Mouse (Mus musculus) midbrain, embryonic 14.5 days (tissue): Measurements from ENCODE around the gene S100a6. TPM values are rescaled to one million over a fixed set of nuclear protein-coding genes. Genes with fewer than 3 reads are reported as not detected.

ENCODE experiments used
- ATAC-seq: fragments of 200-750 bp; cut with Nextera tagmentation; 2 replicates; pipeline ENCODE4 v1.8.0; 2017; ENCODE audit warnings: moderate number of reproducible peaks, moderate library complexity; ENCODE audit not compliant: low FRiP score, low TSS enrichment
- DNase-seq: peaks from one replicate; pipeline ENCODE4 v3.0.0-alpha.2; 2015
- H3K27ac ChIP-seq: fragments of 300-500 bp; sonication (generic); replicated peaks from 2 replicates; pipeline ENCODE4 v1.5.1; 2014; ENCODE audit warnings: mild to moderate bottlenecking, low read depth, low read length, moderate library complexity
- H3K27me3 ChIP-seq: fragments of 300-500 bp; sonication (generic); 2 replicates; pipeline ENCODE4 v1.6.1; 2014; ENCODE audit warnings: low read length, control low read depth, mixed read lengths; ENCODE audit not compliant: control insufficient read depth, insufficient read depth
- H3K36me3 ChIP-seq: fragments of 300-500 bp; sonication (generic); 2 replicates; pipeline ENCODE4 v1.6.1; 2014; ENCODE audit warnings: low read length, control low read depth; ENCODE audit not compliant: control insufficient read depth, insufficient read depth
- H3K4me1 ChIP-seq: fragments of 300-500 bp; sonication (generic); 2 replicates; pipeline ENCODE4 v1.6.1; 2014; ENCODE audit warnings: mild to moderate bottlenecking, antibody characterized with exemption, low read length, control low read depth; ENCODE audit not compliant: control insufficient read depth, insufficient read depth
- H3K4me2 ChIP-seq: fragments of 300-500 bp; sonication (generic); 2 replicates; pipeline ENCODE4 v1.6.1; 2014; ENCODE audit warnings: mild to moderate bottlenecking, low read length, moderate library complexity
- H3K4me3 ChIP-seq: fragments of 300-500 bp; sonication (generic); replicated peaks from 2 replicates; pipeline ENCODE4 v1.5.1; 2014; ENCODE audit warnings: low read depth, low read length
- H3K9ac ChIP-seq: fragments of 300-500 bp; sonication (generic); replicated peaks from 2 replicates; pipeline ENCODE4 v1.6.1; 2014; ENCODE audit warnings: mild to moderate bottlenecking, low read length, moderate library complexity
- H3K9me3 ChIP-seq: fragments of 300-500 bp; sonication (generic); 2 replicates; pipeline ENCODE4 v1.6.1; 2016; ENCODE audit warnings: low read length, control low read depth, mixed read lengths; ENCODE audit not compliant: control insufficient read depth
- WGBS: fragments of 180-500 bp; shearing (Covaris S2); extraction: QIAGEN DNeasy Blood & Tissue Kit; methylation state at CpG from one replicate; pipeline ENCODE4 v1.1.7; 2014; 5-methylcytosine and 5-hydroxymethylcytosine counted together
- polyA plus RNA-seq: library from polyadenylated mRNA; unstranded; fragments of >200 nt; fragmentation: Nextera tagmentation; extraction: Ambion mirVana; gene quantifications from 2 replicates; pipeline ENCODE4 v1.2.1, GENCODE M21; 2014

S100a6 gene
- polyA plus RNA-seq, 1 experiment from 2014 or later: 32.0 TPM

- H3K4me1 ChIP-seq: no peaks in the 10 kb centered on the region
- no peak overlapping the region for H3K27ac ChIP-seq
- no peak overlapping the region for H3K4me3 ChIP-seq
- H3K9ac ChIP-seq: no peak overlapping the region
- no peaks in the 10 kb centered on the region for H3K36me3 ChIP-seq
- H3K4me2 ChIP-seq: no peak overlapping the region
- ATAC-seq: no peak
- no peaks in the 10 kb centered on the region for H3K27me3 ChIP-seq
- no peaks in the 10 kb centered on the region for H3K9me3 ChIP-seq
- no peak for DNase-seq
Measured at GRCm38 (mm10) chr3:90648981-90649380, 36.3 kb downstream of the S100a6 start.

GRCm38 (mm10) chr3:90649832-90650231 lies 37.1 kb downstream of the S100a6 start:
- Histone ChIP-seq H3K27me3 (no peaks in the 10 kb centered on the region), H3K4me2 (no peak overlapping the region), H3K4me1 (no peaks in the 10 kb centered on the region), H3K36me3 (no peaks in the 10 kb centered on the region), H3K9ac (no peak overlapping the region), H3K27ac (no peak overlapping the region), H3K4me3 (no peak overlapping the region), H3K9me3 (no peaks in the 10 kb centered on the region)
- ATAC-seq: no peak
- DNase-seq: no peak
- WGBS: 90% methylated on average over 2 of the region's 2 CpGs

- Histone ChIP-seq H3K4me2 (no peak overlapping the region), H3K27me3 (no peaks in the 10 kb centered on the region), H3K36me3 (no peaks in the 10 kb centered on the region), H3K27ac (no peak overlapping the region), H3K4me1 (no peaks in the 10 kb centered on the region), H3K9ac (no peak overlapping the region), H3K4me3 (no peak overlapping the region), H3K9me3 (no peaks in the 10 kb centered on the region)
- WGBS: 38% methylated on average over 5 of the region's 5 CpGs
- DNase-seq (peak; percentile 94), ATAC-seq (peak; percentile 69)
Measured at GRCm38 (mm10) chr3:90652878-90653508, 40.3 kb downstream of the S100a6 start.

GRCm38 (mm10) chr3:90653717-90654116 lies 41.0 kb downstream of the S100a6 start, which contains the start of gene S100a7a:
TSS of gene S100a7a (plus strand) at chr3:90654017.
- no peak within 1 kb of the TSS for H3K4me3 ChIP-seq
- no peak within 1 kb of the TSS for H3K9ac ChIP-seq
- ATAC-seq (no peak), DNase-seq (no peak)
- H3K4me2 ChIP-seq: no peak within 1 kb of the TSS
- no peaks in the 10 kb centered on the region for H3K36me3 ChIP-seq
- no peaks in the 10 kb centered on the region for H3K4me1 ChIP-seq
- H3K27ac ChIP-seq: no peak within 1 kb of the TSS
- no peaks in the 10 kb centered on the region for H3K27me3 ChIP-seq
- no peaks in the 10 kb centered on the region for H3K9me3 ChIP-seq

GRCm38 (mm10) chr3:90657405-90657804 lies 44.7 kb downstream of the S100a6 start:
- DNase-seq: peak; percentile 6
- H3K9ac ChIP-seq: no peak overlapping the region
- no peak overlapping the region for H3K4me3 ChIP-seq
- WGBS: 76% methylated on average over 4 of the region's 4 CpGs
- H3K27ac ChIP-seq: no peak overlapping the region
- no peak for ATAC-seq
- H3K4me1 ChIP-seq: no peaks in the 10 kb centered on the region
- H3K9me3 ChIP-seq: no peaks in the 10 kb centered on the region
- no peak overlapping the region for H3K4me2 ChIP-seq
- no peaks in the 10 kb centered on the region for H3K27me3 ChIP-seq
- no peaks in the 10 kb centered on the region for H3K36me3 ChIP-seq

GRCm38 (mm10) chr3:90659364-90660044 lies 46.8 kb downstream of the S100a6 start:
- H3K4me2 ChIP-seq: no peak overlapping the region
- H3K9ac ChIP-seq: no peak overlapping the region
- H3K4me3 ChIP-seq: no peak overlapping the region
- H3K9me3 ChIP-seq: no peaks in the 10 kb centered on the region
- ATAC-seq: no peak
- H3K27me3 ChIP-seq: no peaks in the 10 kb centered on the region
- no peak overlapping the region for H3K27ac ChIP-seq
- no peaks in the 10 kb centered on the region for H3K4me1 ChIP-seq
- H3K36me3 ChIP-seq: no peaks in the 10 kb centered on the region
- DNase-seq: no peak

- no peaks in the 10 kb centered on the region for H3K9me3 ChIP-seq
- no peaks in the 10 kb centered on the region for H3K36me3 ChIP-seq
- no peak overlapping the region for H3K9ac ChIP-seq
- 88% methylated on average over 2 of the region's 2 CpGs for WGBS
- ATAC-seq: no peak
- no peak overlapping the region for H3K4me2 ChIP-seq
- H3K27me3 ChIP-seq: no peaks in the 10 kb centered on the region
- no peak overlapping the region for H3K27ac ChIP-seq
- H3K4me3 ChIP-seq: no peak overlapping the region
- DNase-seq: peak; percentile 4
- no peaks in the 10 kb centered on the region for H3K4me1 ChIP-seq
Measured at GRCm38 (mm10) chr3:90664219-90664618, 51.5 kb downstream of the S100a6 start.

- peak; percentile 11 for DNase-seq
- H3K4me1 ChIP-seq: no peaks in the 10 kb centered on the region
- H3K9ac ChIP-seq: no peak within 1 kb of the TSS
- H3K4me2 ChIP-seq: no peak within 1 kb of the TSS
- WGBS: 74% methylated on average over 8 of the region's 8 CpGs
- no peaks in the 10 kb centered on the region for H3K9me3 ChIP-seq
- no peak for ATAC-seq
- H3K4me3 ChIP-seq: no peak within 1 kb of the TSS
- no peaks in the 10 kb centered on the region for H3K27me3 ChIP-seq
- H3K27ac ChIP-seq: no peak within 1 kb of the TSS
- H3K36me3 ChIP-seq: no peaks in the 10 kb centered on the region
Measured at GRCm38 (mm10) chr3:90668846-90669245, 56.2 kb downstream of the S100a6 start, which contains the start of gene S100a8. TSS of gene S100a8 (plus strand) at chr3:90668978.
